Mouse (Mus musculus): ENCODE results near the gene Fgfr2. TPM values are rescaled to one million over a fixed set of nuclear protein-coding genes. Genes with fewer than 3 reads are reported as not detected.
"Not testable (repeated sequence)": the region's sequence is repeated elsewhere in the genome, so short reads cannot be mapped to it uniquely, and the experiment has no call there.

Fgfr2 gene
- total RNA-seq, 2 experiments from 2014 or later = not detected

GRCm38 (mm10) chr7:131542115-131542871 lies 1580.9 kb downstream of the Fgfr2 start, which contains the start of gene Hmx3:
Hmx3 (plus strand) TSS chr7:131542867.
- ATAC-seq (replicated peaks; ENCODE audit: poor library complexity) = no peak

GRCm38 (mm10) chr7:131541184-131542114 lies 1581.7 kb downstream of the Fgfr2 start:
- ATAC-seq (replicated peaks; ENCODE audit: poor library complexity) = no peak

GRCm38 (mm10) chr7:131539979-131540378 lies 1583.2 kb downstream of the Fgfr2 start:
- ATAC-seq (replicated peaks; ENCODE audit: poor library complexity) = peak; percentile 72

- ATAC-seq (replicated peaks; ENCODE audit: poor library complexity) = no peak
These were observed 1619.4 kb downstream of the Fgfr2 start for GRCm38 (mm10) chr7:131503739-131504138.

GRCm38 (mm10) chr7:131478403-131478802 lies 1644.7 kb downstream of the Fgfr2 start:
- no peak for ATAC-seq (replicated peaks; ENCODE audit: poor library complexity)

DNA sequence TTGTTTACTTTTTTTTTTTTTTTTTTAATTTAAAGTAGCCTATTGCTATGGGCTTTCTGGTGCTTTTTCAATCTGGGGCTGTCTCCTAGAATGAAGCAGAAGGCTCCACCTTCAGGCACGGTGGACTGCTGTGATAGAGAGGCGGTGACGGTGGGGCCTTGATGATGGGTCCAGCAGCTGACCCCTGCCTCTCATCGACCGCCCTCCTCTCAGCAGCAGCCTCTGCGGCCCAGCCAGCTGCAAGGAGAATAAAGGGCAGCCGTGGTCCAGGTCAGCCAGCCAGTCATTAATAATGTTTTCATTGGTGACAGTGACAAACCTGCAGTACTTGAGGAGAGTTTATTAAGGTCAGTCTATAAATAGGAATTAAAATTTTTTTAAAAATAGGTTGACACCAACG lies 1646.0 kb downstream of the Fgfr2 start:
- no peak for ATAC-seq (replicated peaks; ENCODE audit: poor library complexity)

GRCm38 (mm10) chr7:131471551-131471950 lies 1651.6 kb downstream of the Fgfr2 start:
- ATAC-seq (replicated peaks; ENCODE audit: poor library complexity) = no peak

- ATAC-seq (replicated peaks; ENCODE audit: poor library complexity) = peak; percentile 95
These were observed 1653.6 kb downstream of the Fgfr2 start for GRCm38 (mm10) chr7:131469506-131469905.

DNA sequence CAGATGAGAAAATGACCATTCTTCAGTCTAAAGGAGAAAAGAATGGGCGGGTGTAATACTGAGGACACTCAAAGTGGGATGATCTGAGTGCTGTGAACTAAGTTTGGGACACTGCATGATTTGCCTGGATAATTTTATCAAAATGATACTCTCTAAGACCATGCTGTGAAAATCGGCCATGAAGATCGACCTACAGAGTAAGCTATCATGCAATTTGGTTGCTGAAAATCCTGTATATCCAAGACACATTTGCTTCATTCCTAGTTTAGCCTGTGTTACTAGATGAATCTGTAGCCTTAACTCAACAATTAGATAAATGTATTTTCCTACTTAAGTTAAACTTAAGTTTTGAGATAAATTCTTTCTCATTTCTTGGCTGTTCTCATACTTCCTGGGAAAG lies 1655.8 kb downstream of the Fgfr2 start:
- ATAC-seq (replicated peaks; ENCODE audit: poor library complexity) = no peak

DNA sequence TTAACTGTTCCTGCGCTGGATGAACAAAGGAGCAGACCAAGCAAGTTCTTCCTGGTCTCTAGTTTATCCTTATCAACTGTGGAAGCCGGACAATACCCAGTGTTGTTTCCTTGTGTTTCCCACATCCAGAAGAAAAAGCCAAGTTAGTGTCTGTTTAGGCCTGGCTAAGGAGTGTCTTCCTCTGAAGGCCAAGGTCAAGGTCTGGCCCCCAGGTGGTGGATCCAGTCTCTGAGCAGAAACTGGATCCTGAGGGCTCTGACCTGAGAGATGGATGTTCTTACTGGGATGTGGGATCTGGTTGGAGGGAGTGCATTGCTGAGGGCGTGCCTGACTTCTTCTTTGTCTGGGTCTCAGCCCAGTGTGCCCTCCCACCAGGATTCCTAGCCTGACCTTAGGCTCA lies 1657.4 kb downstream of the Fgfr2 start:
- ATAC-seq (replicated peaks; ENCODE audit: poor library complexity) = no peak

DNA sequence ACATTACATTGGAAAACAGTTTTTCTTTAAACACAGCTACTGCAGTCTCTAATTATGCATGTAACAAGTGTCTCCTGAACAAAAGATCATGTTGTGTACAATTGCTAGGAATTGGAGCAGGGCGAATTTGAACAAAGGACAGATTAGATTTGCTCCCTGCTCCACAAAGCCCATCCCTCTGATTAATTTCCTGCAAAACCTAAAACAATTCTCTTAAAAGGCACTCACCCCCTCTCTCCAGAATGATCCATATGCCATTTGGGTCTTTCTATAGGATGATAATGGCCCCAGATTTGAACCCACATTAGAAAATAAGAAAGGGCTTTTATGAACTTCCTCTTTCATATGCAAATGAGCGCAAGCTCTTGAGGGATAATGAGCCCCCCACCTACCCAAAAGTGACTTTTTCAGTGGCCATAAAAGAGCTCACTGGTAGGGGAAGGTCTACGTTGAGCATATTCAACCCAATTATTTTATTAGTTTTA lies 1658.0 kb downstream of the Fgfr2 start:
- ATAC-seq (replicated peaks; ENCODE audit: poor library complexity) = no peak

DNA sequence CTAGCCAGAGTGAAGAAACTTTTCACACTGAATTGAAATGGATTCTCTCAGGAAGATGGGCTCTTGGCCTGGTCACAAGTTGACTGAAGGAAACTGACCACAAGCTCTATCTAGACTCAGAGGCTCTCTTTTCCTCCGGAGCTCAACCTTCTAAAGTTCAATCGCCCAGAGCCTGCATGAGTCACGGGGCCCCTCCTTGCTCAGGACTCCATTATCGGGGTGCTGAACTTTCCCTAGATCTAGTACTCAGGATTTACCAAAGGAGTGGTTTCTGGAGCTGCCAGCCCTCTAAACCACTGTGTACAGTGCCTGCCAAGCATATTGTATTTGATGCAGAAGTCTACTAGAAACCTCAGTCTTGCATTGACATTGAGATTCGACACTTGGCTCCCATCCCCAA lies 1666.4 kb downstream of the Fgfr2 start:
- no peak for ATAC-seq (replicated peaks; ENCODE audit: poor library complexity)

GRCm38 (mm10) chr7:131437051-131437450 lies 1686.1 kb downstream of the Fgfr2 start:
- no peak for ATAC-seq (replicated peaks; ENCODE audit: poor library complexity)

DNA sequence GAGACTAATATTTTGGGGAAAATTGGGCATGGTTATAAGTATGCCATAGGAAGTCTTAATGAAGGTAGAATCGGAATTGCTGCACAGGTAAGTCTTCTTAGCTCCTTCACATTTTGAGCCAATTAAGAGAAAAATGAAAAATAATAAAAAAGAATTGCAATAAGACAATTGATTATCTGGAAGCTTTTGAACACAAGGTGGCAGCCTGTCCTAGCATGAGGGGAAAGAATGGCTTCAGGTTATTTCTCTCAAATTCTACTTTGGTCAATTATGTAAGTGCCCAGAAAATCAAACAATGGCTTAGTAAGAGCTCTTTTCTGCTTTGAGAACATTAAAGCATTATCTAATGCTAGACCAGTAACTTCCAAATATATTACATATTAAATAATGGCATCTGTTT lies 1688.9 kb downstream of the Fgfr2 start:
- no peak for ATAC-seq (replicated peaks; ENCODE audit: poor library complexity)

DNA sequence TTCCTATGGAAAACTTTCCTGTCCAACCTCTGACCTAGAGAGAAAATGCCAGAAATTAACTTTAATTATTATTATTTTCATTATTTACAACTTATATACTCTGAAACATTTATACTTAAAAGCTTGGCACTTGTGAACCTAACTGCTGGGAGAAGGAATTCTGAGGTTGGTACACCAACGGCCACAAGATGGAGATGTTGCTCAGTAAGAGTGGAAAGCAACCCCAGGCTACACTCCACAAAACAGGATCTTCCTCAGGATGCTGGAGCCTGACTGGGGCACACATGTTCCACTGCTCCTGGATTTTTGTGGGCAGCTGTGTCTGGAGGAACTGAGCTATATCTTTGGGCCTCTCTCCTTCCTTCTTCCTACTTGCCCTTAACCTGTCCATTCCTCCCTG lies 1690.9 kb downstream of the Fgfr2 start:
- peak; percentile 84 for ATAC-seq (replicated peaks; ENCODE audit: poor library complexity)

GRCm38 (mm10) chr7:131427331-131427730 lies 1695.8 kb downstream of the Fgfr2 start:
- ATAC-seq (replicated peaks; ENCODE audit: poor library complexity) = no peak

- ATAC-seq (replicated peaks; ENCODE audit: poor library complexity) = peak; percentile 99
These were observed 1698.2 kb downstream of the Fgfr2 start for GRCm38 (mm10) chr7:131424912-131425311.

- no peak for ATAC-seq (replicated peaks; ENCODE audit: poor library complexity)
These were observed 1705.5 kb downstream of the Fgfr2 start for GRCm38 (mm10) chr7:131417605-131418004.

GRCm38 (mm10) chr7:131416742-131417141 lies 1706.4 kb downstream of the Fgfr2 start:
- ATAC-seq (replicated peaks; ENCODE audit: poor library complexity) = not testable (repeated sequence)

- ATAC-seq (replicated peaks; ENCODE audit: poor library complexity) = no peak
These were observed 1711.2 kb downstream of the Fgfr2 start for GRCm38 (mm10) chr7:131411941-131412270.

DNA sequence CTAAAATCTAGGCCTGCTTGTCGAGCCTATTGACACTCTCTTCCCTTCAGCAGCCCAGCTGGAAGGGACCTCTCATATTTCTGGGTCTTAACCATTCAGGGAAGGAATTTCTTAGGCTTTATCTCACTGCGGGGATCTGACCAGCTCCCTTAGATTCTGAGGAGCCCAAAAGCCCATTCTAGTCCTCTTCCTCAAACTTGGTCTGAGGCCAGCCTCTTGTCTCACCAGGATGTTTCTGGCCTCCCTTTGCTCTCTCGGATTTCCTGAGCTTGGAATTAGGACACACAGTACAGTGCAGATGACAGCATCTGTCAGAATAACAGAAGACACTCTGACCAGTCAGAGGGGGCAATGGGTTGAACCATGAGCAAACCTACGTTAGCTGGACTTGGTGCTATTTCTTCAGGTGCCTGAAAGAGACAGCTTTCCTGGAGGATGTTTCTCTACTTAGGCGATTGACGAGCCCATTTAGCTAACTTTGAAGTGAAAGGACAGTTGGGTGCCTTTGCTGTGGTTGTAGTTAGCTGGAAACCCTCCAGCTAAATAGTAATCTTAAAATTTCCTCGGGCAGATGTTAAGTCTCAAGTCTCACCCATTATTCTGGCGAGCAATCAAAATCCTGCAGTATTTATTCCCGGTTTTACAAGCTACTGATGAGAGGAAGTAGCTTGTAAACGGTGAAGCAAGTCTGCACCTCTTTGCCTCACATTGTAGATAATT lies 1711.8 kb downstream of the Fgfr2 start:
- ATAC-seq (replicated peaks; ENCODE audit: poor library complexity) = no peak
